Mouse (Mus musculus): ENCODE measurements around the gene Phf21b.

Gene Phf21b

GRCm38 (mm10) chr15:84844831-84845230, 11.0 kb downstream of the Phf21b start:
- DNase-seq, result no peak

GRCm38 (mm10) chr15:84843034-84843433, 12.8 kb downstream of the Phf21b start:
- no peak for DNase-seq

- DNase-seq, result no peak
Observed at GRCm38 (mm10) chr15:84841925-84842821, 13.7 kb downstream of the Phf21b start.

GRCm38 (mm10) chr15:84840560-84840959, 15.3 kb downstream of the Phf21b start:
- DNase-seq, result no peak

- no peak for DNase-seq
Observed at GRCm38 (mm10) chr15:84839521-84839920, 16.3 kb downstream of the Phf21b start.

GRCm38 (mm10) chr15:84837896-84838295, 18.0 kb downstream of the Phf21b start:
- DNase-seq, result no peak

GRCm38 (mm10) chr15:84829416-84829815, 26.4 kb downstream of the Phf21b start:
- no peak for DNase-seq

GRCm38 (mm10) chr15:84828603-84829002, 27.2 kb downstream of the Phf21b start:
- no peak for DNase-seq

GRCm38 (mm10) chr15:84823086-84823485, 32.8 kb downstream of the Phf21b start:
- DNase-seq, result no peak

- DNase-seq, result no peak
Observed at GRCm38 (mm10) chr15:84820811-84821210, 35.0 kb downstream of the Phf21b start.

- DNase-seq, result no peak
Observed at GRCm38 (mm10) chr15:84818284-84818683, 37.6 kb downstream of the Phf21b start.

- DNase-seq, result no peak
Observed at GRCm38 (mm10) chr15:84817589-84817988, 38.3 kb downstream of the Phf21b start.

- no peak for DNase-seq
Observed at GRCm38 (mm10) chr15:84815171-84815570, 40.7 kb downstream of the Phf21b start.

- no peak for DNase-seq
Observed at GRCm38 (mm10) chr15:84812831-84813357, 43.0 kb downstream of the Phf21b start.

- no peak for DNase-seq
Observed at GRCm38 (mm10) chr15:84811126-84811525, 44.7 kb downstream of the Phf21b start.

GRCm38 (mm10) chr15:84809275-84809952, 46.4 kb downstream of the Phf21b start:
- DNase-seq, result peak; percentile 38

GRCm38 (mm10) chr15:84803685-84804084, 52.2 kb downstream of the Phf21b start:
- DNase-seq, result peak; percentile 83

- peak; percentile 48 for DNase-seq
Observed at GRCm38 (mm10) chr15:84800132-84800531, 55.7 kb downstream of the Phf21b start.

- no peak for DNase-seq
Observed at GRCm38 (mm10) chr15:84793649-84794048, 62.2 kb downstream of the Phf21b start.

GRCm38 (mm10) chr15:84787161-84787560, 68.7 kb downstream of the Phf21b start:
- no peak for DNase-seq

GRCm38 (mm10) chr15:84784812-84785211, 71.0 kb downstream of the Phf21b start:
- no peak for DNase-seq

- DNase-seq, result no peak
Observed at GRCm38 (mm10) chr15:84778587-84778986, 77.3 kb downstream of the Phf21b start.

GRCm38 (mm10) chr15:84775421-84776174, 80.3 kb downstream of the Phf21b start:
- no peak for DNase-seq

All from cerebellum, adult 8-10 months (tissue).